Mouse (Mus musculus): ENCODE data around the gene Gm8978.
A peak's percentile ranks its signal among the peaks of the same experiment; 100 is the strongest.
"Not testable (repeated sequence)": the region's sequence is repeated elsewhere in the genome, so short reads cannot be mapped to it uniquely, and the experiment has no call there.

The Gm8978 gene

GRCm38 (mm10) chr19:33625152-33625551 lies at the start of gene Gm8978:
Gene Gm8978, minus strand, starts transcription at chr19:33625252.
- not testable (repeated sequence) for DNase-seq (ENCODE audit: low spot score in 2 of 2)

- peak; percentile 10 to 34 for DNase-seq (ENCODE audit: low spot score in 2 of 2)
Measured at GRCm38 (mm10) chr19:33589626-33590302, 35.3 kb downstream of the Gm8978 start.

- DNase-seq (ENCODE audit: low spot score in 2 of 2), result not testable (repeated sequence)
Measured at GRCm38 (mm10) chr19:33568551-33568950, 56.5 kb downstream of the Gm8978 start.

Measured in right cerebral cortex, postnatal 36 days (tissue).